Mouse (Mus musculus) heart, adult 11 months (tissue): ENCODE measurements at regions not wholly inside any gene's neighbourhood (a gene's known extent, or its start where the extent isn't known, plus 50 kb on each side); places are given as distances from the start of the nearest gene placed in this dataset.

Experiments used
- DNase-seq: peaks from one replicate; pipeline ENCODE4 v3.0.0; 2022

DNA sequence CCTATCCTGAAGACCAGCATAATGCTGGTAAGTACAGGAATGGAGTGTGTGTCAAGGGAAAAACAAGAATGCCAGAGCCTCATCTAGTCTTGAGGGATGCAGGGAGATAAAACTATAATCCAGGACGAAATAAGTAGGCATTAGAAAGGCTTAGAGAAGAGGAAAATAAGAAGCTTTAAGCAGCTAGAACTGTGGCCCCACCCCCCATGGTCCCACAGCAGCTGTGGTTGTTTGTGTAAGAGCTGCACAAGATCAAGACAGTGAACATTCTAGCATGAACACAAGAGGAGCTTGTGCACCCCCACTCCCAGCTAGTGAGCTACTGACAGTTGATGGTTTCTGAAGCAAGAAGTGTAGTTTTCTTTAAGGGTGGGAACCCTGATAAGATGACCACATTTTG, 315.9 kb downstream of the Tmem135 start:
- peak; percentile 76 for DNase-seq

DNA sequence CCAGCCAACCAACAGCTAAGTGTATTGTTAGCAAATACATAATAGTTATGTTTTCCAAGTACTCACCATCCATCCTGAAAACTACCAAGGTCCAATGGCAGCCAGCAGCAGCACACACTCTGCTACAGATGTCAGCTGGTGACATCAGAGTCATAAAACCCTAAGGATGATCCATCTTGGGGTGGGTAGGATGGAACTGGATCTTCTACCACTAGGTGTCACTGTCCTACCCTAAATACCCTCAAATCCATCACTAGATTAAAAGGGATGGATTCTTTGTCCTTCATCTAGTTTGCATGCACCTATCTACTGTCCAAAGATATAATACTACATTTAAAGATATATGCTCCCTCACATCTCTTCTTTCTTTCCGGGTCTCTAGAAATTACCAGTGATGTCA, 317.7 kb downstream of the Tmem135 start:
- DNase-seq: peak; percentile 92

DNA sequence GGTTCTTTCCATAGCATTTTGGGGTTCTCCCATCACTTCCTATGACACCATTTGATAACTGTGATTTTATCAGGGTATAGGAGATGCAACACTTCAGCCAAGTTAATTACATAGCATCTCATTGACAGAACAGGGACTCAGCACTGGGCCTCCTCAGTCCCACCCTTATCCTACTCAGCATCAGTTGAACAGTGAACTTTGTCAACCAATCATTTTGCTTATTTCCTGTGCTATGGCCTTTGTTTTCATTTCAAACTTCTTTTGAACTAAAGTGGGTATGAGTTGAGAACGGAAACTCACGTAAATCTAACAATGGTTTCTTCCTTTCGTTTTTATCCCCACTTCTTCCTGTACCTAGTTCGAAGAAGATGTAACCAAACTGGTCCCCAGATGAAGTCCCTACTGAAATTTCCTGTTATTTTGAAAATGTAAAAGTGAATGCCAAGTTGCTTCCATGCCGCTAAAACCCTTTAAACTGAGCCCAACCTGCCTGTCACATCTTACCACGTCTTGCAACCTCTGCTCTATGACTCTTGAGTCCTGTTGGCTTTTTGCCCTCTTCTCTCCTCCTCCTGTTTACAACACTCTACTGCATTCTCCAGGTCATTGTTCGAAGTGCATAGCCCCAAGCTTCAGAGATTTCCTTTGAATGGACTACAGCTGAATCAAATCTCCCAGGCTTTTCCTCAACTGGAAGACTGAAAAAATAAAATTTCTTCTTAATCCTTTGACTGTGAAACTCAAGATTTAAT, 329.9 kb downstream of the Tmem135 start:
- peak; percentile 31 for DNase-seq

DNA sequence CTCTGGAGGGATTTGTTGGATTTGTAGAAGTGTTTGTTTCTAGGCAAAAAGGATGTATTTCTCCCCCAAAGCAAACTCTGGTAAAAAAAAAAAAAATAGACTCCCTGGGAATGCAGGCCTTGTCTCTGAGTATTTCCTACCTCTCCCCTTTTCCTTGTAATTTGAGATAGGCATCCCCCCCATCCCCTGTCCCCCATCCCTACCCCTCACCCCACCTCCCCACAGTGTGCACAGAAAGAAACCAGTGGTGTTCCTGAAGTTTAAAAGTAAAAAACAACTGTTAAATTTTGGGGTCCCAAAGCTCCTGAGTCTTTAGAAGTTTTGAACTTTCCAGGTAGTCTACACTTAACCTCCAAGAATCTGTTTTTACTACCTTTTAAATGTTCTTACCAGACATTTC, 334.0 kb downstream of the Tmem135 start:
- DNase-seq: no peak

DNA sequence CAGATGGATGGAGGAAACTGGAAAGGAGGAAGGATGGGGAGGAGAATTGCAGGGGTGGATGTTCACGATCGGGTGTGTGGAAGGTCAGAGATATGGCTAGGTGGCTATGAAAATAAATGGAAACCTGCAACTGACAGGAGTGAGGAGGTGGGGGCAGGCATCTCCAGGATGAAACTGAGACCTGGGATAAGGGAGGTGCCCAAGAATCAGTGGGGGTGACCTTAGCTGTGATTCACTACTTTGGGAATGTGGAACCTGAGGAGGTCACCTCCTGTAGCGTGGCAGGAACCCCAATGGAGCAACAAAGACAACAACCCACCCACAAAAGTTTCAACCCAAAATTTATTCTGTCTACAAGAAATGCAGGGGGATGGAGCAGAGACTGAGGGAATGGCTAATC, 339.6 kb downstream of the Tmem135 start:
- no peak for DNase-seq

DNA sequence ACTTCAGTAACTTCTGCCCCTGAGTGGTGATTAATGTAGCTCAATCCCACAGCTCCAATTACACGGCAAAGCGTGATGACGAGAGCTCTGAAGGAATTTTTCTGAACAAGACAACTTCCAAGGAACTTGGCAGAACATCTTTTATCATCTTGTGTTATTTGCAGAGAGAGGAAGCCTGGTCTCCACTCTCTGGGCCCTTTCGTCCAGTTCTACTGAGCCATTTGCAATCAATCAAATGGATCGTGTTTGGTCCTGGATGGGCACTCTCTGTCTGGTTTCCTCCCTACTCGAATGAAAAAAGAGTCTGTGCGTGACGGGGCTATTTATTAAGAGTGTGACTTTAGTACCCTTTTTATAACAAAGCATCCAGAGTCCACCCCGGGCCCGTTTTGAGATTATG, 340.4 kb downstream of the Tmem135 start:
- no peak for DNase-seq

DNA sequence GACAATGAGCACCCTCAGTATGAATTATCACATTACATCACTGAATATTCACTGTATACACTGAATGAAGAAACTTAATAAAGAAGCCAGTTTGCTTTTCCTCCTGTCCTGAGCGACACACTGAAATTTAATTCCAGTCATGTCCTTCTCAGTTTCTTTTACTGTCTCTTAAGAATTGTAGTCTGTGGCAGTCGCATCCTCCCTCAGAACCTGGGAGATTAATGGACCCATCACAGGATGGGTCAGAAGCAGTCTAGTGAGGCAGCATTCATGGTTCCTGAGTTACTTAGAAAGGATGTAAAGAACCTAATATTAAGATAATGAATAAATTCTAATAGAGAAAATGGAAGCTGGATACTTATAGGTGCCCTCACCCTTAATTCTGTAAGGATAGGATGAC, 349.5 kb downstream of the Tmem135 start:
- no peak for DNase-seq

DNA sequence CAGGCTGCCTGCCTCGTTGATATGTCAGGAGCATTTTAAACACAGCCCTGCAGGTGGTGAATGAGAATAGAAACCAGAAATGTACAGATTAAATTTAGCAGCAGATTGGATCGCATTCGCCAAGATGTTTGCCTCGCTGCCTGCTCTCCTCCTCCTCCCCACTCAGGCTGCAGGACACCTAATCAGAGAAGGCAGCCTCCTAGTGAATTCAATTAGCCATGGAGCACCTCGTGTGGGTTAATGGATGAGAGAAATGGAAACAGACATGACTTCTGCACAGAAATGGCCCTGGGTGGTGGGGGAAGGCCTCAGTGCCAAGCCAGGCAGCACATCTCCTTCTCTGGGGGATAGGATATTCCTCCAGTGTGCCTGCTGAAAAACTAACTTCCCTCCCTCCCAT, 352.8 kb downstream of the Tmem135 start:
- DNase-seq: no peak

DNA sequence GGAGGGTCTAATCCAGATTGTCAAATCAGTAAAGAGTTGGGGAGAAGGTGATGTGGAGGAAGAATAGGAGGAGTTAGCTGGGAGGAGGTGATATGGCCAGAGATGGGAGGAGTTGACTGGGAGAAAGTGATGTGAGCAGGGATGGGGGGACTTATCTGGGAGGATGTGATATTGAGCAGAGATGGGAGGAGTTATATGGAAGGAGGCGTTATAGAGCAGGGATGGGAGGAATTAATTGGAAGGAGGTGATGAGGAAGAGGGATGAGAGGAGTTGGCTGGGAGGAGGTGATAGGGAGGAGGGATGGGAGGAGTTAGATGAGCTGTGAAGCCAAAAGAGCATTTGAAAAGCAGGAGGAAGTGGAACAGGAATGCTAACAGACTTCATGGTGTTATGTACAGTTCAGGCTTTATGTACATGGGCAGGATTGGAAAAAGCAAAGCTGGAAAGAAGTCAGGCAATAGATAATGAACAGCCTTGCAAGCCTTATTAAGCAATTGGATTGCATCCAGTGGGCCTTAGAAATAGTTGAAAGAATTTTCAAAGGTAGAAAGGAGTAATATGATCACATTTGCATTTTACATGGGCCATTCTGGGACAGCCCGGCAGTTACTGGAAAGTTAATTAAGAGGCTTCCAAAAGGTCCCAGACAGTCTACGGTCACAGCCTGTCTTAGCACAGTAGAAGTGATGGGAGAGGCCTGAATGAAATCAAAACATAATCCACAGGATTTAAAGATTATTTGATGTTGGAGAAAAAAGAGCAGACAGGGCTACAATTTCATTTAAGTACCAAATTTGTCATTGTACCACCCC, 357.4 kb downstream of the Tmem135 start:
- no peak for DNase-seq

DNA sequence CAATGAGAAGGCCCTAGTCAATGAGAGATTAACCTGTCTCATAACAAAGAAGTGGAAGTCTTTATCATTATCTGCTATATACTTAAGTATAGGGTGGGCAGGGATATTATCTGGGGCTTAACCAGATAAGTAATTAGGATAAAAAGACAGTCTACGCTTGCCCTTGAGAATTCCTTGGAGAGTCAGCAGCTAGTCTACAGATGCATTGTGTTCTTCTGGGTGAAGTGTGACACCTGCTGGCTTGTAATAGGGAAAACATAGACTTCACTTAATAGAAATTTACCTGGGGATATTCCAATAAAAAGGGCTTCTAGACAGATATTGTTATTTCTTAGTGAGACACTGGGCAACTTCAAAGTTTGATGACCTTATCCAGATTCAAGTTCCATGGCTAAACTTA, 361.0 kb downstream of the Tmem135 start:
- DNase-seq: no peak

DNA sequence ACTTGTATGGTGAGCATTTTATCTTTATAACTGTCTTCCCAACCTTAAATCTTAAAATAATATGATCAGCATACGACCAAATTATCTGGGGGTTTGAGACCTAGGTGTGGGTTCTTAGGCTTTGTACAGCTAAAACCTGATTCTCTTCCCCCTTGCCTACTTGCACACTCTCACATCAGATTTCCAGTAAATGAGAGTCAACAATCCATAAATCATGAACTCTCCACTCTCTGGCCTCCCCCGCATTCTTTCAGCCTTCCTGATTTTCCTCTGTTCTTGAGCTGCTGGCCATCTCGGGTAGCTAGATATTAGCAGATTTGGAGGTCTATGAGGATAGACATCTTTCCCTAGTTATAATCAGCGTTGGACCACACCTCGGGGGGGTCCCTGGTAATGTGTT, 362.7 kb downstream of the Tmem135 start:
- DNase-seq: no peak

DNA sequence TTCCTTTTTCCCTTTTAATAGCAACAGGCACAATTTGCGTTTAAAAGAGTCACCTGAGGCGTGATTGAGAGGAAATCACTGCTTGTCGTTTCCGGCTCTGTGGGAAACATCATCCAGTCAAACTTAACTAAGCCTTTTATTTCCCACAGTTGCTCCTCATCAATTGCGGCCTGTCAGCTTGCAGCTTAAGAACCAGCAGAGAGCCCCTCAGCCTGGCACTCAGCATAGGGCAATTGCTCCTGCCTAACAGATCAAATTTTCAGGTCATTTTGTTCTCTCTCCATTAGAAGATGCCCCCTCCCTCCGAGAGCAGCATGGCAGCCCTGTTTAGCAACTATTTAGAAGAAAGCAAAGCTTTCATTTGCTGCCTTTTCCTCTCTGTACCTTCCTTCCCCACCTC, 363.9 kb downstream of the Tmem135 start:
- DNase-seq: no peak

DNA sequence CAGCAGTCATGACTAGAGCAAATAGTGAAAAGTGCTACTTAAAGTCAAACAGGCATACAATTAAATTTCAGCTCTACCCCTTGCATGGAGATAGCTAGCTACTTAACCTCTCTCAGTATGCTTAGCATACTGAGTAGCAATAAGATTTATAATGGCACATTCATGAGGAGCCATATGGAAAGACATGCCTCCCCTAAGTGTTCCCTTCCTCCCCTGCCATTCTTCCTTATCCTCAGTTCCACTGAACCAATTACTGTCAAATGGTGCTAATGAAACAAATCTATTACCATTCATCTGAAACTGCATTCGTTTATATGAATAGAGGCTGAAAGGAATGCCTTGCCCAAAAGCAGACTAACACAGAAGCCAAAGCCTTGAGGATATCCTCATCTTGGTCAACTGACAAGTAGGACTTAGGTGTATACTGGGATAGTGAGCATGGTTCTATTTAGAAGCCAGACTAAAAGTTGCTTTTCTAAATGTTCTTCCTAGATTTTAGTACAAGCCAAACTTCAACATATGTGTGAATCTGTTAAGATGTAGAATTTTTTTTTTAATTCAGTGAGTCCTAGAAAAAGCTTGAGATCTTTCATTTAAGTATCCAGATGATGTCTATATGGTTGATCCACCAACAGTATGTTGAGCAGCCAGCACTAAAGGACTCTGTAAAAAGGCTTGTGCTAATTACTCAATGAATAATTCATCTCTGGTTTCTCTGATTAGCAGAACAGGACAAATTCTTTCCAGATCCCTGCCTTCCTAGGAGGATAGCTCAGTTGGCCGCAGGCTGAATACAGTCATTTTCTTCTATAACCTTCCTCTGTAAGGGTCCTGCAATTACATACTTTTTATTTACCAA, 368.7 kb downstream of the Tmem135 start:
- no peak for DNase-seq

DNA sequence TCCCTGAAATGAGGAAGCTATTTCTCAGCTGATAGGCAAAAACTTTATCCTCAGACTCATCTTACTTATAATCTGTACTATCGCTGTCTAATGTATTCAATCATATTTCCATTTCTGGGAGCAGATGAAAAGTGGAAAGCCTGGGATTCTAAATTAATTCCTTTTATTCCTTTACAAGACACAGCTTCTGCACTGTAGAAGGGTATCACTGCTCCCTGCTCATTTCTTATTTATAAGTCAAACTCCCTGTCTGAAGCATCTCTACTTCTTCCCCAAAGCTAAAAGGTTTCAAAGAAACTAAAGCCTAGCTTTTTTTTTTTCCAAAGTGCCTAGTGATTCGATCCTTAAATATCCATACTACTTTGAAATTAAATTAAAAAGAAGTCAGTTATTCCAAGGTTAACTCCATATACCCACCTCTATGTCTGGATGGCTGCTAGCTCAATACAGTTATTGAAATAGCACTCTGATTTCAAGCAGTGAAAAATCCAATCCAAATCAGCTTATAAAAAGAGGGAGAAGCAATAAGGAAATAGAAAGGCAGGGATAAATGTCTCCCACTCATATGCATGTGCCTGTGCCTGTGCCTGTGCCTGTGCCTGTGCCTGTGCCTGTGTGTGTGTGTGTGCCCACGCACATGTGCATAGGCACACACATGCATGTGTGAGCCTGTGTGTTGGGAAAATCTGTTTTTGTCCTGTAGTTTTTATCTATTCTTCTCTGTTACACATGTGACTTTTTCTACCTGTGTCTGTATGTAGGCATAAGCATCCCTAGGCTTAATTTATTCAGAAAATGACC, 380.6 kb downstream of the Tmem135 start:
- DNase-seq: no peak

DNA sequence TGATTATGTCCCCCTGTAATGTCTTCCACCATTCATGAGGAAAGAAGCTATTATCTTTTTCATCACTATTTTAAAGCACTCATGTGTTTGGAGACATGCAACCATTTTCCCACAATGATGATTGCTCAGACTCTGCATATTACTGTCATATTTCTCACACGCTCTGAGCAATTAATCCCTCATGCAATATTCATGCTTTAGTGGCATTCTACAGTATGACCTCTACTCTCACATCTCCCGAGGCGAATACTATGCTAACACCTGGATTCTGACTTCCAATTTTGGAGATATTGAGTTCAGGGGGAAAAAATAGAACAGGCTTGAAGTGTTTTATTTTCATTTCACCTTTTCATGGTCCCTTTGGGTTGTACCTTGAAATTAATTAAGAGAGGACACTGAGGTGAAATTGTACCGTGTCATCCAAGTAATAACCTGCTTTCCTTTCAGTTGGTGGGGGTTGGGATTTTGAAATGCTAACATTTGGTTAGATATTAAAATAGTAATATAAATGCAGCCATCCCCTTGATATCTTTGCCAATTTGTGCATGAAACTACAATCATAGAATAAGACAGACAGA, 405.1 kb downstream of the Tmem135 start:
- no peak for DNase-seq

DNA sequence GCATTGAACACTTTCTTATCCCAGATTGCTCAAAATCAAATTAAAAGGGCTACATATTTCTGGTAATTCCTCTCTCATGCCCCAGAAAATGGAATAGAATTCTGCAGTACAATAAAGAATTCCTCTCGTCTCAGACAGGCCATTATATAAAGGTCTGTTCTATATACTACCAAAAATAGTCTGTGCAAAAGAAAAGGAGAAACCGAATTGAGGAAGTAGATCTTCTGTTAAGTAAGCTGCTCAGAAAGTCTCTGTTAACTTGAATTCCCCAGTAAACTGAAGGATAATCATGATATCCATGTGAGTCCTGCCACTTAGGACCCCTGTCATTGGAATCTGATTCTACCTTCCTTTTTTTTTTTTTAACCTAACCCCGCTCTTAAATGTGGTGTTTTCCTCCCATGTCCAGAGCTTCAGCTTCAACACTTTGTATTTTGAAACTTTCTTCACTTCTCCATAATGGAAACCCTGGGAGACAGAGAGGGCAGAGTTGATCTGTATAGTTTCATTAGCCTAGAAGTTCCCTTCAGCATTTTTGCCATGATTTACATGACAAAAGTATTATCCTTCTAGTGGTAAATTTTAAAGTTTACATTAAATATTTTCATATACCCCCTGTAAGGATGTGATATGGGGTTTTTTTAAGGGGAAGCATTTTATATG, 406.1 kb downstream of the Tmem135 start:
- no peak for DNase-seq

DNA sequence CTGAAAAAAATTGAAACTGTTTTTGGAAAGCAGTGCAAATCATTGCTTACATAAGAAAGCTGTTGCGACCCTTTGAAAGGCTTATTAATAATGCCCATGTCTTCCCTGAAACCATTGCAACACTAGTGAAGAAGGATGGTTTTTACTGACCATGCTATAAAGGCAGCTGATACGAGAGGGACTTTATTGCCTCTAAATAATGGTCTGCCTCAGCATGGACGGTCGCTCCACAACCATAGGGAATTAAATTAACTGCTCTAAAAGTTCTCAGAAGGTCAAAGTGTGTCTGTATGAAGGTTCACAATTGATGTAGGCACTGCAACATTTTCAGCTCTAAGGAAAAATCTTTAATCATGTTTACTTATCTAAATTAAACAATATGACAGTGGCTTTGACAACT, 429.6 kb downstream of the Tmem135 start:
- no peak for DNase-seq

DNA sequence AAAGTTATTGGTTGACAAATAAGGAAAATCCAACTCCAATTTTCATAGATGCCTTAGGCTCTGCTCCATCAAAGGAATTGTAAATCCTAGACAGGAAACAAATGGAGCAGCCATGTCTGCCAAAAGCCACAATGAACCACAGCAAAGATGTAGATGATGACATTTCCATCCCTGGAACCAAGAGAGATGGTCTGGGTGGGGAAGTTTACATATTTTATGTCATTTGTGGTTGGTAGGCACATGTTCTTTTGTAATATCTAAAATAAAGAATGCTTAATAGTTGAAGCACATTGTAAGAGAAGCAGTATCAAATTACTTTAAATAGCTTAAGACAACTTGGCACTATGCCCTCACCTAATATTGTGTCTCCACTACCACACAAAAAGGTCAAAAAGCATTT, 443.2 kb downstream of the Tmem135 start:
- no peak for DNase-seq

DNA sequence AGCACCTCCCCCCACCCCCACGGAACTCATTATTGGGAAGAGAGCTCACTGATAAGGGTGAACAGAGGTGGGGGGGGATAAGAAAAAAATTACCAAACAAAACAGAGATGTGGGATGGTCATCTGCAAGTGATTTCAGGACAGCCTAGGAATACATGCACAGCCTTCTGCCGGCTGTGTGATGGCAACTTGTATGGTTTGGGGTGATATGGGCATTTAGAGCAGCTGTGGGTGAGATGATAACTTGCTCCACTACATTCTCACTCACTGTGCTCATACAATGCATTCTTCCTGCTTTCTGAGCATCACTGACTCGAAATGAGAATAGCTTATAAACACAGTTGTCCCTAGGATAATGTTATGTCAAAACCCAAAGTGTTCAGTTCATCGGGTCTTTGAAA, 443.8 kb downstream of the Tmem135 start:
- DNase-seq: no peak

DNA sequence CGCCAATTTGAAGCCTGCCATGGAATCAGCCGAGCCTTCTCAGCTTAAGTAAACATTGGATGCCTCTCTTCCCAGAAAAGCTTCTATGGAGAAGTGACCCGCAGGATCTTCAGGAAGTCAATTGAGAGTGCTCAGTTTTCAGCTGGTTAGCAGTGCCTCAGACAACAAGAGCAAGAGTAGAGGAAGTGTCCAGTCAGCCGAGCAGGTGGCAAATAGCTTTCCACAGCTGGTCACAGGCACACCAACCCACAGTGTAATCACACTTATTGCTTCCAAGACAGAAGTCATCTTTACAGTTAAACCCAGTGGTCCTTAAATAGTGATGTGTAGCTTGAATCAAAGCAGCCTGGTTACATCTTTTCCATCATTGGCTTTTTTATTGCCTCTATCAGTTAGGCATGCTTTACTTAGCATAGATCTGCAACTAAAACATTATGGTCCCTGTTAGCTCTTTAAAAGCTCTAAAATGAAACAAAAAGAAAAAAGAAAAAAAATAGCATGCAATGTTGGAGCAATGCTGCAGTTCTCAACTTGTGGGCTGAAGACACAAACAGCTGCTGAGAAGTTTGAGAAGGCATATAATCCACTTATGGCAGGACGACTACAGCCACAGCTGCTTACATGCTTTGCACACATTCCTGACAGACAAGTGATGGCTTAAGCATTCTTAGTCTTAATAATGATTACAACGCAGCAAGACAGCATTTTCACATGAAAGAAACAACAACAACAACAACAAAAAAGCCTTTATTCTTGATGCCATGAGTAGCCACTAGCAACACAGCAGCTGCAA, 444.5 kb downstream of the Tmem135 start:
- no peak for DNase-seq

DNA sequence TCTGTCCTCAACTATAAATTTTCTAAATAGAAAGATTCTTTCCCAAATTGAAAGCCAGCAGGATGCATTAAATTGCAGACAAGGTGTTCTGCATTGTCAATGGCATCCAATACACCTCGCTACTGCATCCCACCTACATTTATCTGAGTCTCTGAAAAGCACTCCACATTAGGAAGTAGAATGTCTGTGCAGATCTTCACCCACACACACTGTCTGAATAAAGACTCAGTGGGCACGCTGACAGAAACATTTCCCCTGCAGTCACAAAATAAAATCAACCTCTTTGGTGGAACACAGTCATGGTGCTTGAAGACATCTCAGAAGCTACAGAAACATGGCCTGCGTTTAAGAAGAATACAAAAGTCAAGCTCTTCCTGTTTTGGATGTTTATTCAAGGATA, 449.0 kb downstream of the Tmem135 start:
- DNase-seq: no peak
